Mouse (Mus musculus) heart, embryonic 14.5 days (tissue): Measurements from ENCODE around the gene Dmgdh. TPM values are rescaled to one million over a fixed set of nuclear protein-coding genes. Genes with fewer than 3 reads are reported as not detected.

Experiments used
- ATAC-seq: fragments of 200-750 bp; cut with Nextera tagmentation; 2 replicates; pipeline ENCODE4 v1.8.0; 2017; ENCODE audit warnings: low read depth, moderate TSS enrichment; ENCODE audit not compliant: insufficient number of reproducible peaks, insufficient read depth, low FRiP score
- H3K27ac ChIP-seq, 2 experiments: fragments of 200-500 bp in 1 of 2; fragments of 300-500 bp in 1 of 2; sonication (generic) in 1 of 2; replicated peaks in 1 of 2; 2 replicates each; pipeline ENCODE4 v1.5.1; 2012 to 2014; ENCODE audit warnings: low read depth in 2 of 2, low read length in 2 of 2, control low read depth in 1 of 2, mild to moderate bottlenecking in 1 of 2, mixed read lengths in 1 of 2; ENCODE audit not compliant: control insufficient read depth in 1 of 2, insufficient read depth in 1 of 2
- H3K27me3 ChIP-seq: fragments of 300-500 bp; sonication (generic); 2 replicates; pipeline ENCODE4 v1.6.1; 2014; ENCODE audit warnings: mild to moderate bottlenecking, low read length, control low read depth; ENCODE audit not compliant: control insufficient read depth, insufficient read depth
- H3K36me3 ChIP-seq: fragments of 300-500 bp; sonication (generic); 2 replicates; pipeline ENCODE4 v1.6.1; 2014; ENCODE audit warnings: mild to moderate bottlenecking, control low read depth, low read length, mixed read lengths; ENCODE audit not compliant: control insufficient read depth, insufficient read depth
- H3K4me1 ChIP-seq, 2 experiments: fragments of 200-500 bp in 1 of 2; fragments of 300-500 bp in 1 of 2; sonication (generic) in 1 of 2; 2 replicates each; pipeline ENCODE4 v1.6.1; 2012 to 2014; ENCODE audit warnings: low read length in 2 of 2, control low read depth in 1 of 2, mixed read lengths in 1 of 2; ENCODE audit not compliant: control insufficient read depth in 2 of 2, insufficient read depth in 2 of 2
- H3K4me2 ChIP-seq: fragments of 300-500 bp; sonication (generic); 2 replicates; pipeline ENCODE4 v1.6.1; 2014; ENCODE audit warnings: mild to moderate bottlenecking, low read length
- H3K4me3 ChIP-seq, 2 experiments: fragments of 200-500 bp in 1 of 2; fragments of 300-500 bp in 1 of 2; sonication (generic) in 1 of 2; 2 replicates each; pipeline ENCODE4 v1.5.1; 2012 to 2014; ENCODE audit warnings: low read length in 2 of 2, mild to moderate bottlenecking in 2 of 2, control low read depth in 1 of 2, low read depth in 1 of 2, moderate library complexity in 1 of 2; ENCODE audit not compliant: control insufficient read depth in 1 of 2, insufficient read depth in 1 of 2
- H3K9ac ChIP-seq: fragments of 300-500 bp; sonication (generic); 2 replicates; pipeline ENCODE4 v1.6.1; 2014; ENCODE audit warnings: mild to moderate bottlenecking, low read length
- H3K9me3 ChIP-seq: fragments of 300-500 bp; sonication (generic); 2 replicates; pipeline ENCODE4 v1.6.1; 2016; ENCODE audit warnings: low read length, control low read depth; ENCODE audit not compliant: control insufficient read depth
- WGBS: fragments of 180-500 bp; shearing (Covaris S2); extraction: QIAGEN DNeasy Blood & Tissue Kit; methylation state at CpG from one replicate; pipeline ENCODE4 v1.1.7; 2014; 5-methylcytosine and 5-hydroxymethylcytosine counted together
- microRNA-seq: library from miRNA; unstranded; fragments of <30 nt; microRNA quantifications from one replicate; pipeline ENCODE4, GENCODE M21; 2016
- polyA plus RNA-seq: library from polyadenylated mRNA; unstranded; fragments of >200 nt; fragmentation: Nextera tagmentation; extraction: Ambion mirVana; gene quantifications from 2 replicates; pipeline ENCODE4 v1.2.1, GENCODE M21; 2014

Dmgdh gene
- polyA plus RNA-seq, 1 experiment from 2014 or later = 0.08 TPM

DNA sequence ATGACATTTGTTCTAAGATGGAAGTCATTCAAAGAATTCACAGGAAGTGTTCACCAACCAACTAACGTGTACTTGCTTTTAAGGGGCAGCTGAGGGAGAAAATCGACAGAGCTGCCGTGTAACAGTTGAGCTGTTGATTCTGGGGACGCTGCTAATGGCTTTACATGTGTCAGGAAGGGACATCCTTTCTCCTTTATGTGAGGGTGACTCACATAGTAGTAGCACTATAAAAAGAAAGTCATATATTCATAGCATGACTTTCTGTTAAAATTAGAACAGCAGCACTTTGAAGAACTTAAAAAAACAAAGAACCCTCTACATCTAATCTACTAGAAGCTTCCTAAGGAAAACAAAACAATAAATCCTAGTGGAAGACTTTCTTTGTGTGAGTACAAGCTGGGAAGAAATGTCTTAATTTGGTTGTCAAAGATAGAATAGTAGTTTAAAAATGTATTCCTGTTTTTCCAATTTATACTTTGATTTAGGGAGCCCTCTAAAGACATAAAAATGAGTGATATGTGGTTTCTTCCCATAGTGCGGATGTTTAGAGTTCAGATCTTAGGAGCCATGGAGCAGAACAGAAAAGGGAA lies 122.9 kb downstream of the Dmgdh start:
- Histone ChIP-seq H3K4me2 (no peak overlapping the region), H3K36me3 (no peaks in the 10 kb centered on the region), H3K4me3 (no peak overlapping the region), H3K27me3 (no peaks in the 10 kb centered on the region), H3K9me3 (peaks cover 4% of the 10 kb centered on the region; the same call in 1 of the 2 replicates), H3K4me1 (no peaks in the 10 kb centered on the region), H3K27ac (no peak overlapping the region), H3K9ac (no peak overlapping the region)
- no peak for ATAC-seq
- WGBS = 34% methylated on average over 5 of the region's 5 CpGs

Small RNA genes within 50 kb of the gene (microRNA-seq; reads per million reads assigned to microRNA genes)
- not detected for gene Mir5624

Other genes starting within 250 kb of the Dmgdh start
- gene Jmy, start 174.6 kb upstream of the Dmgdh start, polyA plus RNA-seq = 10.4 and 10.6 TPM in 2 replicates
- not detected in 2 replicates for gene Bhmt, start 36.5 kb upstream of the Dmgdh start, polyA plus RNA-seq
- gene Bhmt2, start 131 bp upstream of the Dmgdh start, polyA plus RNA-seq = not detected in 2 replicates
- 8.6 and 10.0 TPM in 2 replicates for gene Arsb, start 97.2 kb downstream of the Dmgdh start, polyA plus RNA-seq